ENCODE assay signal across 8 mouse cellular contexts in genomic region chr4:95556663-95557332, GRCm38 (mm10). TPM values are rescaled to one million over a fixed set of nuclear protein-coding genes. Genes with fewer than 3 reads are reported as not detected.
DNase-seq lines count a peak whose midpoint lies in the region; ATAC-seq and TF ChIP-seq lines count a peak whose summit lies in the region.

No protein-coding gene starts in this region.

- H3K27ac ChIP-seq in lung, embryonic 14.5 days (ENCODE audit: low read depth): peak overlapping the region; percentile 87
- H3K27ac ChIP-seq in embryonic facial prominence, embryonic 14.5 days (replicated peaks; ENCODE audit: low read depth, low read length): peak overlapping the region; percentile 83
- H3K27ac ChIP-seq in limb, embryonic 10.5 days: peak overlapping the region; percentile 88
- peak overlapping the region; percentile 34; the same call in 1 of the 2 replicates for H3K27ac ChIP-seq in neural tube, embryonic 14.5 days (ENCODE audit: low read depth, low read length)

- 0 out of 2 replicates have a peak, but pooled peaks cover 5% of the 10 kb centered on the region for H3K4me1 ChIP-seq in lung, embryonic 14.5 days (ENCODE audit: insufficient read depth)
- peaks cover 13% of the 10 kb centered on the region for H3K4me1 ChIP-seq in embryonic facial prominence, embryonic 14.5 days (ENCODE audit: control insufficient read depth, insufficient read depth, low read length)
- H3K4me1 ChIP-seq in limb, embryonic 10.5 days: peaks cover 15% of the 10 kb centered on the region
- no peaks in the 10 kb centered on the region for H3K4me1 ChIP-seq in neural tube, embryonic 14.5 days (ENCODE audit: control insufficient read depth, insufficient read depth, low read length)

- H3K9me3 ChIP-seq in lung, embryonic 14.5 days (ENCODE audit: low read depth, low read length): no peaks in the 10 kb centered on the region
- no peaks in the 10 kb centered on the region for H3K9me3 ChIP-seq in embryonic facial prominence, embryonic 14.5 days (ENCODE audit: control insufficient read depth, low read length)
- no peaks in the 10 kb centered on the region for H3K9me3 ChIP-seq in limb, embryonic 10.5 days (replicated peaks)
- no peaks in the 10 kb centered on the region for H3K9me3 ChIP-seq in neural tube, embryonic 14.5 days (ENCODE audit: control insufficient read depth, low read length)

- no peaks in the 10 kb centered on the region for H3K36me3 ChIP-seq in lung, embryonic 14.5 days (ENCODE audit: insufficient read depth)
- no peaks in the 10 kb centered on the region for H3K36me3 ChIP-seq in embryonic facial prominence, embryonic 14.5 days (ENCODE audit: control insufficient read depth, insufficient read depth, low read length)
- no peaks in the 10 kb centered on the region for H3K36me3 ChIP-seq in limb, embryonic 10.5 days
- H3K36me3 ChIP-seq in neural tube, embryonic 14.5 days (ENCODE audit: control insufficient read depth, insufficient read depth, low read length): no peaks in the 10 kb centered on the region

- no peak for TF ChIP-seq CTCF in lung, embryonic 14.5 days (IDR thresholded peaks at IDR 0.05; ENCODE audit: low read depth)

- no peaks in the 10 kb centered on the region for H3K27me3 ChIP-seq in lung, embryonic 14.5 days (ENCODE audit: insufficient read depth, low read length)
- H3K27me3 ChIP-seq in embryonic facial prominence, embryonic 14.5 days (replicated peaks; ENCODE audit: control insufficient read depth, insufficient read depth, low read length): no peaks in the 10 kb centered on the region
- H3K27me3 ChIP-seq in limb, embryonic 10.5 days (ENCODE audit: low read depth, poor library complexity, severe bottlenecking): no peaks in the 10 kb centered on the region
- H3K27me3 ChIP-seq in neural tube, embryonic 14.5 days (ENCODE audit: control insufficient read depth, insufficient read depth, low read length): no peaks in the 10 kb centered on the region

- DNase-seq in lung, embryonic 14.5 days: no peak
- DNase-seq in lung, postnatal 14 days: no peak
- no peak for DNase-seq in embryonic facial prominence, embryonic 14.5 days (ENCODE audit: low spot score)
- DNase-seq in limb, embryonic 10.5 days (ENCODE audit: low spot score): no peak
- DNase-seq in left cerebral cortex, adult 11 months (ENCODE audit: low spot score): no peak
- no peak for DNase-seq in kidney, postnatal 36 days
- DNase-seq in spleen, postnatal 36 days (ENCODE audit: low spot score in 2 of 2): no peak

- peak overlapping the region; percentile 76 for H3K4me2 ChIP-seq in lung, embryonic 14.5 days
- H3K4me2 ChIP-seq in embryonic facial prominence, embryonic 14.5 days (ENCODE audit: low read depth, low read length): peak overlapping the region; percentile 67
- peak overlapping the region; percentile 59 for H3K4me2 ChIP-seq in neural tube, embryonic 14.5 days (ENCODE audit: low read depth, low read length)

- H3K9ac ChIP-seq in lung, embryonic 14.5 days: peak overlapping the region; percentile 59
- H3K9ac ChIP-seq in embryonic facial prominence, embryonic 14.5 days (ENCODE audit: low read depth, low read length): peak overlapping the region; percentile 63
- peak overlapping the region; percentile 47 for H3K9ac ChIP-seq in neural tube, embryonic 14.5 days (replicated peaks; ENCODE audit: low read depth, low read length)

- peak overlapping the region; percentile 40 for H3K4me3 ChIP-seq in lung, embryonic 14.5 days (ENCODE audit: low read depth, low read length)
- peak overlapping the region; percentile 39 for H3K4me3 ChIP-seq in embryonic facial prominence, embryonic 14.5 days (ENCODE audit: low read depth, low read length)
- peak overlapping the region; percentile 56 for H3K4me3 ChIP-seq in limb, embryonic 10.5 days
- H3K4me3 ChIP-seq in neural tube, embryonic 14.5 days (ENCODE audit: low read depth, low read length): peak overlapping the region; percentile 34

- 0 out of 2 replicates have a peak, but pooled peaks have one; percentile 0 for ATAC-seq in lung, embryonic 14.5 days (ENCODE audit: insufficient read depth)
- ATAC-seq in embryonic facial prominence, embryonic 14.5 days (ENCODE audit: low read depth): no peak; the same call in none of the 2 replicates
- no peak; the same call in 1 of the 2 replicates for ATAC-seq in neural tube, embryonic 14.5 days (ENCODE audit: low read depth)

- 18% methylated on average over 16 of the region's 16 CpGs for WGBS in lung, embryonic 14.5 days
- 33% methylated on average over 16 of the region's 16 CpGs for WGBS in embryonic facial prominence, embryonic 14.5 days
- whole genome bisulfite sequencing in limb, embryonic 10.5 days: 41% methylated on average over 16 of the region's 16 CpGs
- 44% methylated on average over 16 of the region's 16 CpGs for WGBS in neural tube, embryonic 14.5 days

RNA-seq across cellular contexts. Expression of gene Fggy, which starts 0.5 kb away (rescaled TPM):
- polyA plus RNA-seq in lung, embryonic 14.5 days (2014; fragmentation: Nextera tagmentation; extraction: Ambion mirVana): 9.3 and 9.8 TPM in 2 replicates
- 8.8 TPM in 2 replicates for polyA plus RNA-seq in embryonic facial prominence, embryonic 14.5 days (2014; fragmentation: Nextera tagmentation; extraction: Ambion mirVana)
- 8.1 and 8.5 TPM in 2 replicates for polyA plus RNA-seq in limb, embryonic 10.5 days (2016; fragmentation: Nextera tagmentation; extraction: Ambion mirVana)
- 8.4 and 9.3 TPM in 2 replicates for polyA plus RNA-seq in neural tube, embryonic 14.5 days (2014; fragmentation: Nextera tagmentation; extraction: Ambion mirVana)

Comparison
In these comparisons a context has a peak if more than half of its experiments do, and no peak if none do; other contexts are left out.
1. H3K27ac ChIP-seq: peak in every context shown above with its lines; median percentile 88 in limb, embryonic 10.5 days; 87 in lung, embryonic 14.5 days; 83 in embryonic facial prominence, embryonic 14.5 days; 34 in neural tube, embryonic 14.5 days.